Mouse (Mus musculus): ENCODE results near the gene Kcns1.

DNA sequence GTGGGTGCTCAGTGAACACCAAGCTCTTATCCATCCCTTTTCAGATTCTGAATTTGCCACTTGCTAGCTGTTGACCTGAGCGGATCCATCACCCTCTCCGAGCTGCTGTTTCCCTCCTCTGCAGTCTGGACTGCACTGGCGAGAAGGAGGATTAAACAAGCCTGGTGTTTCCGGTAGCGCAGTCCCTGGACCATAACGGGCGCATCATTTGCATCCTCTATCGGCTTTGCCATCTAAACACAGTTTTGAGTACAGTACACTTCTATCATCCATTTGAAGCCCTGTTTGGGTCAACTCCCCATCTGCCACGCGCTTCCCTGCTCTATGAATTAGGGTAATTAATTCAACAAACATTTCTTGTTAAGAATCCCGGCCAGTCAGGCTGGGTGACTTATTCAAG, 587 bp downstream of the Kcns1 start:
- TF ChIP-seq EP300 (IDR thresholded peaks at IDR 0.05; ENCODE audit: low read depth): no peak
- TF ChIP-seq CTCF (IDR thresholded peaks at IDR 0.05; ENCODE audit: low read depth): no peak

Data from liver, postnatal 0 days (tissue).